Mouse (Mus musculus) small intestine, adult 2 months (tissue): ENCODE measurements around the gene Tdrd3. TPM values are rescaled to one million over a fixed set of nuclear protein-coding genes. Genes with fewer than 3 reads are reported as not detected.

ENCODE experiments used
- H3K27ac ChIP-seq: fragments of 200-500 bp; 2 replicates; pipeline ENCODE4 v1.5.1; 2012; ENCODE audit warnings: low read depth, low read length, control low read depth, inconsistent platforms; ENCODE audit not compliant: insufficient read depth
- H3K27me3 ChIP-seq: fragments of 200-500 bp; 2 replicates; pipeline ENCODE4 v1.6.1; 2012; ENCODE audit warnings: mild to moderate bottlenecking, moderate library complexity, low read length, inconsistent platforms; ENCODE audit not compliant: control insufficient read depth, insufficient read depth
- H3K36me3 ChIP-seq: fragments of 200-500 bp; 2 replicates; pipeline ENCODE4 v1.6.1; 2012; ENCODE audit warnings: mild to moderate bottlenecking, low read length, control low read depth, inconsistent platforms; ENCODE audit not compliant: control insufficient read depth, insufficient read depth
- H3K4me1 ChIP-seq: fragments of 200-500 bp; 2 replicates; pipeline ENCODE4 v1.6.1; 2012; ENCODE audit warnings: low read length, inconsistent platforms, mixed read lengths; ENCODE audit not compliant: control insufficient read depth, insufficient read depth, insufficient read length
- H3K4me3 ChIP-seq: fragments of 200-500 bp; 2 replicates; pipeline ENCODE4 v1.5.1; 2012; ENCODE audit warnings: low read depth, mild to moderate bottlenecking, control low read depth, inconsistent platforms, low read length, moderate library complexity
- CTCF ChIP-seq: fragments of 200-500 bp; IDR thresholded peaks from 2 replicates; pipeline ENCODE4 v1.5.1; 2012; ENCODE audit warnings: low read depth, mild to moderate bottlenecking, control low read depth, inconsistent platforms, low read length, moderate library complexity, mixed read lengths; ENCODE audit not compliant: insufficient replicate concordance, insufficient read length; ENCODE audit errors: extremely low read depth
- POLR2A ChIP-seq: fragments of 200-500 bp; IDR thresholded peaks from 2 replicates; pipeline ENCODE4 v1.6.1; 2012; ENCODE audit warnings: low read depth, mild to moderate bottlenecking, control low read depth, inconsistent platforms, low read length, moderate library complexity
- WGBS: fragments of 180-500 bp; shearing (Covaris S2); methylation state at CpG from one replicate; pipeline ENCODE4 v1.1.7; 2018; 5-methylcytosine and 5-hydroxymethylcytosine counted together
- polyA plus RNA-seq: library from polyadenylated mRNA; depleted of rRNA; stranded (reverse); fragments of >200 nt; gene quantifications from 2 replicates; pipeline ENCODE4 v1.2.3, GENCODE M21; 2012

The Tdrd3 gene
- polyA plus RNA-seq, 1 experiment, result 0.53 TPM

DNA sequence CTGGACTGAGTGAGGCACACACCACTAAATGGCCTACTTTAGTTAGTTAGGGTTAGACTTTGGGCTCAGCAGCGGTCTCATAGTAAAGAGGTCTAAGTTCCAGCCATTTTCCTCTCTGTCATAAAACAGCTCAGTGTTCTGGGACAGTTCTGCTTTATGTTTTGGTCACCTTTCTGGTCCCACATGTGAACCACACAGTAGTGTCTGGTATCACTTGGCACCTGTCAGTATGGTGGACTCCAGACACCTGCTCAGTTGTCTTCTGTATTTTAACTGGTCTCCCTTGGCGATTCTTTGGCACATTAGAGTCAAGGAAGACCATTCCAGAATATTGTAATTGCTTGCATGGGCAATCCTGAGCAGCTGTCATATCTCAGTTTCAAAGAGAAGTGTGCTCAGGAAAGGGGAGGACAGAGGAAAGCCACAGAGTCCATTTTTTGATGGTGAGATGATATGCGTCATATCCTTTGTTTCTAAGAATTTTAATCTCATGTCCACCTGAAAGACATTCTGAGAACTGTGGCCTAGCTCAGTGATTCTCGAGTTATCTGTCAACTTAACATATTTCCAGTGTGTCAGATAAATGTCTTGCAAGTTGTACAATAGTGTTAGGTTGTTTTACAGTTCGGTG is 11.3 kb downstream of the Tdrd3 start:
- 82% methylated on average over 5 of the region's 5 CpGs for WGBS
- Histone ChIP-seq H3K4me1 (no peaks in the 10 kb centered on the region), H3K27ac (no peak overlapping the region)

GRCm38 (mm10) chr14:87433390-87433915 is 17.0 kb downstream of the Tdrd3 start:
- Histone ChIP-seq H3K4me1 (no peaks in the 10 kb centered on the region), H3K27ac (no peak overlapping the region), H3K27me3 (no peaks in the 10 kb centered on the region), H3K4me3 (no peak overlapping the region), H3K36me3 (no peaks in the 10 kb centered on the region; the same call in 1 of the 2 replicates)
- TF ChIP-seq CTCF, result no peak
- TF ChIP-seq POLR2A, result no peak
- 89% methylated on average over 5 of the region's 5 CpGs for WGBS

More for the DNA sequence above, 11.3 kb downstream of the Tdrd3 start:
- no peaks in the 10 kb centered on the region for H3K27me3 ChIP-seq
- H3K36me3 ChIP-seq, result no peaks in the 10 kb centered on the region
- TF ChIP-seq CTCF (no peak), POLR2A (no peak)
- no peak overlapping the region for H3K4me3 ChIP-seq

- H3K27me3 ChIP-seq, result no peaks in the 10 kb centered on the region
- no peak overlapping the region for H3K27ac ChIP-seq
- H3K4me3 ChIP-seq, result no peak overlapping the region
- WGBS, result 90% methylated on average over 4 of the region's 4 CpGs
- no peaks in the 10 kb centered on the region for H3K4me1 ChIP-seq
- TF ChIP-seq CTCF (no peak), POLR2A (no peak)
- no peaks in the 10 kb centered on the region; the same call in 1 of the 2 replicates for H3K36me3 ChIP-seq
These were observed 18.9 kb downstream of the Tdrd3 start for GRCm38 (mm10) chr14:87435382-87435781.

- Histone ChIP-seq H3K27ac (no peak overlapping the region), H3K4me1 (no peaks in the 10 kb centered on the region), H3K36me3 (no peaks in the 10 kb centered on the region; the same call in 1 of the 2 replicates), H3K4me3 (no peak overlapping the region), H3K27me3 (no peaks in the 10 kb centered on the region)
- no peak for TF ChIP-seq POLR2A
- TF ChIP-seq CTCF, result no peak
- WGBS, result 49% methylated on average over 2 of the region's 2 CpGs
These were observed 23.3 kb downstream of the Tdrd3 start for GRCm38 (mm10) chr14:87439721-87440120.

DNA sequence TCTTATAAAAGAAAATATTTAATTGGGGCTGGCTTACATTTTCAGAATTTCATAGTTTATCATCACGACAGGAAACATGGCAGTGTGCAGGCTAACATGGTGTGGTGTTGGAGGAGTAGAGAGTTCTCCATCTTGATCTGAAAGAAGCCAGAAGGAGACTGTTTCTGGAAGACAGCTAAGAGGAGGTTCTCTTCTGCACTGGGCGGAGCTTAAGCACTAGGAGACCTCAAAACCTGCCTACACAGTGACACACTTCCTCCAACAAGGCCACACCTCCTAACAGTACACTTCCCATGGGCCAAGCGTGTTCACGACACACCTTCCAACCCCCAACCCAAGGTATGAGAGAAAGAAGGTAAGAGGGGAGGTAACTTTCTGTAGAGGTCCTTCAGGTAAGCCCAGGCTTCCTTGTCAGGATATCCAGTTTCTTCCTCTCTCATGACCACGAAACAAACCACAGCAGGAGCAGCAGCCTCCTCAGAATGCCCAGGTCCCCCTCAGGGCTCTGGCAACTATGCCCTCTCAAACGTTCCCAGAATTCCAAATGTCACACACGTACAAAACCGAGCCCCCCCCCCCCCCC is 30.0 kb downstream of the Tdrd3 start:
- 80% methylated on average over 8 of the region's 8 CpGs for WGBS
- Histone ChIP-seq H3K4me1 (no peaks in the 10 kb centered on the region), H3K27me3 (no peaks in the 10 kb centered on the region), H3K36me3 (no peaks in the 10 kb centered on the region), H3K27ac (no peak overlapping the region), H3K4me3 (no peak overlapping the region)
- TF ChIP-seq POLR2A, result no peak
- TF ChIP-seq CTCF, result no peak

GRCm38 (mm10) chr14:87451645-87452443 is 35.4 kb downstream of the Tdrd3 start:
- TF ChIP-seq CTCF, result no peak
- TF ChIP-seq POLR2A, result no peak

More at GRCm38 (mm10) chr14:87451645-87452443, 35.4 kb downstream of the Tdrd3 start:
- no peaks in the 10 kb centered on the region for H3K27me3 ChIP-seq
- WGBS, result 8% methylated on average over 7 of the region's 7 CpGs
- no peak overlapping the region for H3K4me3 ChIP-seq
- H3K27ac ChIP-seq, result no peak overlapping the region
- H3K36me3 ChIP-seq, result no peaks in the 10 kb centered on the region
- no peaks in the 10 kb centered on the region for H3K4me1 ChIP-seq
